Mouse (Mus musculus): ENCODE results near the gene 2210011C24Rik. TPM values are rescaled to one million over a fixed set of nuclear protein-coding genes. Genes with fewer than 3 reads are reported as not detected.
"Not testable (repeated sequence)": the region's sequence is repeated elsewhere in the genome, so short reads cannot be mapped to it uniquely, and the experiment has no call there.

Gene 2210011C24Rik
- polyA plus RNA-seq, 1 experiment from 2014 or later, result 51.0 TPM

- TF ChIP-seq EP300 (IDR thresholded peaks at IDR 0.05) (no peak), CTCF (IDR thresholded peaks at IDR 0.05) (no peak)
- peaks cover 7% of the 10 kb centered on the region; the same call in 1 of the 2 replicates for H3K4me1 ChIP-seq (ENCODE audit: insufficient read depth, low read depth, low read length)
- DNase-seq (ENCODE audit: low spot score), result no peak
- no peak overlapping the region for H3K9ac ChIP-seq (replicated peaks; ENCODE audit: low read depth)
- peaks cover 13% of the 10 kb centered on the region; the same call in 1 of the 2 replicates for H3K36me3 ChIP-seq (ENCODE audit: insufficient read depth, low read length)
- no peak overlapping the region for H3K27ac ChIP-seq (ENCODE audit: low read length)
- H3K4me2 ChIP-seq (replicated peaks; ENCODE audit: low read depth, low read length), result no peak overlapping the region
- no peak overlapping the region for H3K4me3 ChIP-seq (ENCODE audit: low read depth, low read length)
- no peaks in the 10 kb centered on the region for H3K27me3 ChIP-seq (replicated peaks; ENCODE audit: insufficient read depth, low read length)
- no peaks in the 10 kb centered on the region for H3K9me3 ChIP-seq (ENCODE audit: low read length)
- ATAC-seq, result no peak
- WGBS, result 54% methylated on average over 3 of the region's 3 CpGs
Measured at GRCm38 (mm10) chr8:83994030-83994429, 17.9 kb downstream of the 2210011C24Rik start.

- Histone ChIP-seq H3K27me3 (replicated peaks; ENCODE audit: insufficient read depth, low read length) (no peaks in the 10 kb centered on the region), H3K27ac (ENCODE audit: low read length) (no peak overlapping the region), H3K4me3 (ENCODE audit: low read depth, low read length) (no peak overlapping the region), H3K4me1 (ENCODE audit: insufficient read depth, low read depth, low read length) (no peaks in the 10 kb centered on the region), H3K36me3 (ENCODE audit: insufficient read depth, low read length) (peaks cover 23% of the 10 kb centered on the region; the same call in 1 of the 2 replicates), H3K9ac (replicated peaks; ENCODE audit: low read depth) (no peak overlapping the region), H3K9me3 (ENCODE audit: low read length) (no peaks in the 10 kb centered on the region), H3K4me2 (replicated peaks; ENCODE audit: low read depth, low read length) (no peak overlapping the region)
- WGBS, result 91% methylated on average over 2 of the region's 2 CpGs
- no peak for DNase-seq (ENCODE audit: low spot score)
- no peak for ATAC-seq
- no peak for TF ChIP-seq EP300 (IDR thresholded peaks at IDR 0.05)
- TF ChIP-seq CTCF (IDR thresholded peaks at IDR 0.05), result no peak
Measured at GRCm38 (mm10) chr8:83992488-83992887, 19.5 kb downstream of the 2210011C24Rik start.

- Histone ChIP-seq H3K36me3 (ENCODE audit: insufficient read depth, low read length) (peaks cover 25% of the 10 kb centered on the region; the same call in 1 of the 2 replicates), H3K9me3 (ENCODE audit: low read length) (no peaks in the 10 kb centered on the region), H3K4me1 (ENCODE audit: insufficient read depth, low read depth, low read length) (no peaks in the 10 kb centered on the region), H3K4me2 (replicated peaks; ENCODE audit: low read depth, low read length) (no peak overlapping the region), H3K4me3 (ENCODE audit: low read depth, low read length) (no peak overlapping the region), H3K9ac (replicated peaks; ENCODE audit: low read depth) (no peak overlapping the region), H3K27me3 (replicated peaks; ENCODE audit: insufficient read depth, low read length) (no peaks in the 10 kb centered on the region), H3K27ac (ENCODE audit: low read length) (no peak overlapping the region)
- DNase-seq (ENCODE audit: low spot score) (no peak), ATAC-seq (no peak)
- no peak for TF ChIP-seq EP300 (IDR thresholded peaks at IDR 0.05)
- 93% methylated on average over 14 of the region's 14 CpGs for WGBS
Measured at GRCm38 (mm10) chr8:83990170-83990569, 21.8 kb downstream of the 2210011C24Rik start.

GRCm38 (mm10) chr8:83989243-83989642, 22.7 kb downstream of the 2210011C24Rik start:
- Histone ChIP-seq H3K4me3 (ENCODE audit: low read depth, low read length) (no peak overlapping the region), H3K9me3 (ENCODE audit: low read length) (no peaks in the 10 kb centered on the region), H3K27ac (ENCODE audit: low read length) (no peak overlapping the region), H3K9ac (replicated peaks; ENCODE audit: low read depth) (no peak overlapping the region), H3K4me1 (ENCODE audit: insufficient read depth, low read depth, low read length) (no peaks in the 10 kb centered on the region), H3K4me2 (replicated peaks; ENCODE audit: low read depth, low read length) (no peak overlapping the region), H3K36me3 (ENCODE audit: insufficient read depth, low read length) (peaks cover 25% of the 10 kb centered on the region; the same call in 1 of the 2 replicates), H3K27me3 (replicated peaks; ENCODE audit: insufficient read depth, low read length) (no peaks in the 10 kb centered on the region)
- DNase-seq (ENCODE audit: low spot score), result no peak
- TF ChIP-seq EP300 (IDR thresholded peaks at IDR 0.05) (no peak), CTCF (IDR thresholded peaks at IDR 0.05) (no peak)
- ATAC-seq, result no peak
- WGBS, result 83% methylated on average over 7 of the region's 7 CpGs

DNA sequence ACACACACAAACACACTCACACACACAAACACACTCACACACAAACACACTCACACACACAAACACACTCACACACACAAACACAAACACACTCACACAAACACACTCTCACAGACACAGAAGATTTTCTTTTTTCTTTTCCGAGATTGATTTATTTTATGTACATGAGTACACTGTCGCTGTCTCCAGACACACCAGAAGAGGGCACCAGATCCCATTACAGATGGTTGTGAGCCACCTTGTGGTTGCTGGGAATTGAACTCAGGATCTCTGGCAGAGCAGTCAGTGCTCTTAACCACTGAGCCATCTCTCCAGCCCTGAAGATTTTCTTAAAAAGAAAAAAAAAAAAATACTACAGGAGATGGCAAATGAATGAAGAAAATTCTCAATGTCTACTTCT, 28.7 kb downstream of the 2210011C24Rik start:
- not testable (repeated sequence) for H3K9me3 ChIP-seq (ENCODE audit: low read length); H3K27me3 ChIP-seq (replicated peaks; ENCODE audit: insufficient read depth, low read length); DNase-seq (ENCODE audit: low spot score); ATAC-seq; H3K4me1 ChIP-seq (ENCODE audit: insufficient read depth, low read depth, low read length); H3K4me2 ChIP-seq (replicated peaks; ENCODE audit: low read depth, low read length); H3K4me3 ChIP-seq (ENCODE audit: low read depth, low read length); H3K9ac ChIP-seq (replicated peaks; ENCODE audit: low read depth); H3K27ac ChIP-seq (ENCODE audit: low read length)
- H3K36me3 ChIP-seq (ENCODE audit: insufficient read depth, low read length), result peaks cover 22% of the 10 kb centered on the region
- WGBS, result 100% methylated on average over 2 of the region's 2 CpGs
- TF ChIP-seq CTCF (IDR thresholded peaks at IDR 0.05), result peak; percentile 36

DNA sequence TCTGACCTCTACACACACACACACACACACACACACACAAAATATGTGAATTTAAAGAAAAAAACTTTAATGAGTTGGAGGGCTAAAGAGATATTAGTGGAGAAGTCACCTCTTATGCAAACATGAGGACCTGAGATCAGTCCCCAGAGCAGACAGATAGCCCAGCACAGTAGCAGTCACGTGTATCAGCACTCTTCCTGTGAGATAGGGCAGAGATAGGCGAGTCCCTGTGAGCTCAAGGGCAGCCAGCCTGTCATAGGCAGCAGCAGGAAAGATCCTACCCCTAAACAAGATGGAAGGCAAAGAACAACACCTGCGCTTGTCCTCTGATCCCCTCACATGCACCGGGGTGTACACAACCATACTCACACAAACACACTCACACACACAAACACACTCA, 29.5 kb downstream of the 2210011C24Rik start:
- WGBS, result 80% methylated on average over 4 of the region's 4 CpGs
- Histone ChIP-seq H3K9me3 (ENCODE audit: low read length) (no peaks in the 10 kb centered on the region), H3K9ac (replicated peaks; ENCODE audit: low read depth) (no peak overlapping the region), H3K4me3 (ENCODE audit: low read depth, low read length) (no peak overlapping the region), H3K36me3 (ENCODE audit: insufficient read depth, low read length) (peaks cover 14% of the 10 kb centered on the region), H3K4me1 (ENCODE audit: insufficient read depth, low read depth, low read length) (peaks cover 3% of the 10 kb centered on the region; the same call in 1 of the 2 replicates), H3K4me2 (replicated peaks; ENCODE audit: low read depth, low read length) (no peak overlapping the region), H3K27ac (ENCODE audit: low read length) (no peak overlapping the region), H3K27me3 (replicated peaks; ENCODE audit: insufficient read depth, low read length) (no peaks in the 10 kb centered on the region)
- DNase-seq (ENCODE audit: low spot score), result no peak
- TF ChIP-seq CTCF (IDR thresholded peaks at IDR 0.05) (no peak), EP300 (IDR thresholded peaks at IDR 0.05) (no peak)
- ATAC-seq, result no peak

DNA sequence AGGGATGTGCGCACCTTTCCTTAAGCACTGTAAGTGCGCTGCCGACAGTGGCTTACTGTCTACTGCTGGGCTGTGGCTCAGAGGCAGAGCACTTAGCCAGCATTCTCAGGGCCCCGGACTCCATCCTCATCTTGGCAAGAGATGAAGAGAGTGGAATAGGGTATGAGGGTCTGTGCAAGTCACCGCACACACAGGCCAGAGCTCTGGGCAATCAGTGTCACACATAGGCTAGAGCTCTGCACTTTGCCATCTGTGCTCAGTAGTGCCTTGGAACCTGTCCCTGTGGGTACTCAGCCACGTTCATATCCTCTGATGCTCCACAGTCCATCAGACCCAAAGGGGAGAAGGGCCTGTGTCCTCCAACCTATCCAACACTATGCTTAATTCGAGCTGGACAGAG, 30.4 kb downstream of the 2210011C24Rik start:
- H3K36me3 ChIP-seq (ENCODE audit: insufficient read depth, low read length), result peaks cover 13% of the 10 kb centered on the region
- no peak overlapping the region for H3K4me3 ChIP-seq (ENCODE audit: low read depth, low read length)
- TF ChIP-seq CTCF (IDR thresholded peaks at IDR 0.05) (no peak), EP300 (IDR thresholded peaks at IDR 0.05) (no peak)

More for the DNA sequence above, 30.4 kb downstream of the 2210011C24Rik start:
- ATAC-seq (no peak), DNase-seq (ENCODE audit: low spot score) (no peak)
- WGBS, result 95% methylated on average over 7 of the region's 7 CpGs
- no peak overlapping the region for H3K4me2 ChIP-seq (replicated peaks; ENCODE audit: low read depth, low read length)
- no peaks in the 10 kb centered on the region for H3K27me3 ChIP-seq (replicated peaks; ENCODE audit: insufficient read depth, low read length)
- H3K9me3 ChIP-seq (ENCODE audit: low read length), result no peaks in the 10 kb centered on the region
- no peak overlapping the region for H3K27ac ChIP-seq (ENCODE audit: low read length)
- H3K9ac ChIP-seq (replicated peaks; ENCODE audit: low read depth), result no peak overlapping the region
- H3K4me1 ChIP-seq (ENCODE audit: insufficient read depth, low read depth, low read length), result peaks cover 9% of the 10 kb centered on the region; the same call in 1 of the 2 replicates

Measured in lung, postnatal 0 days (tissue).